Mouse (Mus musculus) embryo, embryonic 11.5 days (tissue): ENCODE data around the gene Aoc2.
"Not testable (repeated sequence)": the region's sequence is repeated elsewhere in the genome, so short reads cannot be mapped to it uniquely, and the experiment has no call there.

Experiments used
- DNase-seq: peaks from one replicate; pipeline ENCODE4 v3.0.0-alpha.2; 2012; ENCODE audit warnings: low read depth, low spot score

The Aoc2 gene

GRCm38 (mm10) chr11:101315665-101316500 lies 9.0 kb upstream of the Aoc2 start, which contains the start of gene Psme3:
Gene Psme3, plus strand, starts transcription at chr11:101316213.
- DNase-seq, result peak; percentile 87

- no peak for DNase-seq
These were observed 8.4 kb upstream of the Aoc2 start for GRCm38 (mm10) chr11:101316501-101316917.

DNA sequence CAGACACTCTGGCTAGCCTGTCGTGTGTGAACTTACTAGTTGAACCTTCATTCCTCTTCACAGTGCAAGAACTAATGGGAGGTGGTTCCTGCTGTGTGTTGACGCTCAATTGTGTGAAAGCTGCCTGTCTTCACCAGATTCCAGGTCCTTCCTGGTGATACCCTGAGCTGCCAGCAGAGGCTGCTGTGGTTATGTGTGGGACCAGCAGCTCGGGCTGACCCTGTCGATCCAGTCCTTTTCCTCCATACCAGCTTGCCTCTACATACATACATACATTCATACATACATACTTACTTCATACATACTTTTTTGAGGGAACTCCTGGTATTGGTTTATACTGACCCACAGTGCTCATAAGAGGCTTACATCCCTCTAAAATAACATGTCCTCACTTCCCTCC lies 1.3 kb upstream of the Aoc2 start:
- DNase-seq, result peak; percentile 45

DNA sequence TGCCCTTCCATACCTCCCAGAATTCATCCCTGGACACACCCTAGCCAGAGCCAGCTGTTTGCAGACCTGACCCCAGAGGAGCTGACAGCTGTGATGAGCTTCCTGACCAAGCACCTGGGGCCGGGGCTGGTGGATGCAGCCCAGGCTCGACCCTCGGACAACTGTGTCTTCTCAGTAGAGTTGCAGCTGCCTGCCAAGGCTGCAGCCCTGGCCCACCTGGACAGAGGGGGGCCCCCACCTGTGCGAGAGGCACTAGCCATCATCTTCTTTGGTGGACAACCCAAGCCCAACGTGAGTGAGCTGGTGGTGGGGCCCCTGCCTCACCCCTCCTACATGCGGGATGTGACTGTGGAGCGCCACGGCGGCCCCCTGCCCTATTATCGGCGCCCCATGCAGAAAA lies 338 bp downstream of the Aoc2 start:
- DNase-seq, result not testable (repeated sequence)

- no peak for DNase-seq
These were observed 1.3 kb downstream of the Aoc2 start for GRCm38 (mm10) chr11:101326147-101326546.

DNA sequence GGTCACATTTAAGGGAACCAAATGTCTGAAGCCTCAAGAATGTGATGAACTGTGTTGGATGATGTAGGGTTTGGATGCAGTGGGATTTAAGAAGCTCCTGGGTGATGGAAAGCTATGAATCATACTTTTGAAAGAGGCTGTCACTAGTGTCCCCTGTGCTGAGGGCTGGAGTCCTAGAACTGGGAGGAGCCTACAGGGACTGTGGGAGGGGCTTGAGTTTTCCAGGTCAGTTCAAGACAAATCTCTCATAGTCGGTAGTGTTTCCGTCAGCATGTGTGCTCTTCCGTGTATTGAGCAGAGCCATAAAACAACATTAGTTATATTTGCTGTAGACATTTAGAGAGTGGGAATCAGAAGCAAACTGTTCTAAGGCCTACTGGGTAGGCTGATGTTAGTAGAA lies 2.4 kb downstream of the Aoc2 start:
- DNase-seq, result no peak

DNA sequence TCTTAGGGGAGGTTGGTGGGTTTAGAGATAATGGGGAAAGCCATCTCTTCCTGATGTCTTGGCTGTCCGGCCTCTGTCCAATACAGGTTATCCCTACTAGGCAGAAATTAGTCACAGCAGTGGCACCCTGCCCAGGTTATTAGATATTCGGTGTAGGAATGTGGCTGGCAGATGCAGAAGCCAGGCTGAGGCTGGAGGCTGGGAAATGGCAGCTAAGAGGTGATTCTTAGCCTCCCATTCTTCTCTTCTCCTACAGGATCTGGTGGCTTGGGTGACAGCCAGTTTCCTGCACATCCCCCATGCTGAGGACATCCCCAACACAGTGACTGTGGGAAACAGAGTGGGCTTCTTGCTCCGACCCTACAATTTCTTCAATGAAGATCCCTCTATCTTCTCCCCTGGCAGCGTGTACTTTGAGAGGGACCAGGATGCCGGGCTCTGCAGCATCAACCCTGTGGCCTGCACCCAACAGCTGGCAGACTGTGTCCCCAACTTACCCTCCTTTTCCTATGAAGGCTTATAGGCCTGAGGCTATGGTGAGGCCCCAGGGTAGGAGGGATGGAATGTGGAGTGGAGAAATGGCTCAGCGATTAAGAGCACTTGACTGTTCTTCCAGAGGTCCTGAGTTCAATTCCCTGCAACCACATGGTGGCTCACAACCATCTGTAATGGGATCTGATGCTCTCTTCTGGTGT lies 4.2 kb downstream of the Aoc2 start:
- DNase-seq, result no peak

- DNase-seq, result no peak
These were observed 5.6 kb downstream of the Aoc2 start, which contains the start of gene Aoc3 for GRCm38 (mm10) chr11:101330371-101330924. Gene Aoc3, plus strand, starts transcription at chr11:101330605.

GRCm38 (mm10) chr11:101330961-101331360 lies 6.1 kb downstream of the Aoc2 start:
- not testable (repeated sequence) for DNase-seq

DNA sequence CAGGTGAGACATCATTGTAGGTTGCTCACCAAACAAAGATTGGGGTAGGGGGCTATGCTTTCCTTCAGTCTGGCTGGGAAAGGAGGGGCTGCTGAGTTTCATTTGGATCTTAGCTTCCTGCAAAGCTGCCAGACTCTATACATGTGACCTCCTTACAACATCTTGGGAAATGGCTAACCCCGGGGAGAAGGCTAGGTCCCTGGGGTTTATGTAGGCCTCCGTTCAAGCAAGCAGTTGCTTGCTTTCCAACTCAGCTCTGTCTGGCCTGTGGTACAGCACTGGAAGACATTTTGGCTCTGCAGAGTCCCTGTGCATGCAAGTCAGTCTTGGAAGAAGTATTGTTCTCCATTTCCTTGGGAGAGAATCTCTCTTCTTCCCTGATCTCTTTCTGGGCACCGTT lies 7.7 kb downstream of the Aoc2 start:
- DNase-seq, result no peak

DNA sequence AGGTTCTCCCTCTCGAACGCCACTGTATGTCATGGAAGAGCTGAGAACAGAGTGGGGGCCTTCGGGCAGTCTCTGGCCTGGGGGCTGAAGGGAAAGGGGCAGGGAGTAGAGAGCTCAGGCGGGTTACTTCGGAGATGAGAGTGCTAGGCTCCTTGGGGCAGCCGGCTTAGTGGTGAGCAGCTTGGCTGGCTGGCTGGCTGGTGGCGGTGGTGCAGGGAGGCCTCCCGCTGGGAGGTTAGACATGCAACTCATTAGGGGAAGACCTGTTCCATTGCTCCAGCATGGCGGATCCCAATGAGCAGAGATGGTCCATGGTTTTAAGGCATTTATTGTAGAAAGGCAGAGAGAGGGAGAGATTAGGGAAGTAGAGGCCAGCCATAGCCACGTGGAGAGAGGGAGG lies 9.2 kb downstream of the Aoc2 start:
- no peak for DNase-seq

DNA sequence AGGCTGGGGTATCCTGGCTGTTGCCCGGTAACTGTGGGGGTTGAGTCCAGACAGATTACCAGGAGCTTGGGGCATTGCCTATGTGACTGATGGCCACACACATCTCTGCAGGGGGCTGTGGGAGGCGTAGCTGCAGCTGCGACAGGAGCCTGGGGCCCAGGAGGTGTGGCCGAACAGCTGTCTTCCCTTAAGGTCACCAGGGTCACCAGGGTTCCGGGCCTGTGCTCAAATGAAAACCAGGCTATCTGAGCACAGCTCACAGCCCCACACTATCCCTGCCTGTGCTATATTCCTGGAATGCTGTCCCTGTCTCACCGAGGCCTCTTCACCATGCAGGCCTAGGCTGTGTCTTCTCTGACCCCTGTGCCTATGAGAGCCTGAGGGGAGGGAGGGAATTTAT lies 9.7 kb downstream of the Aoc2 start:
- DNase-seq, result no peak

GRCm38 (mm10) chr11:101335685-101336084 lies 10.8 kb downstream of the Aoc2 start:
- DNase-seq, result no peak

- peak; percentile 53 for DNase-seq
These were observed 13.4 kb downstream of the Aoc2 start for GRCm38 (mm10) chr11:101338123-101338760.

DNA sequence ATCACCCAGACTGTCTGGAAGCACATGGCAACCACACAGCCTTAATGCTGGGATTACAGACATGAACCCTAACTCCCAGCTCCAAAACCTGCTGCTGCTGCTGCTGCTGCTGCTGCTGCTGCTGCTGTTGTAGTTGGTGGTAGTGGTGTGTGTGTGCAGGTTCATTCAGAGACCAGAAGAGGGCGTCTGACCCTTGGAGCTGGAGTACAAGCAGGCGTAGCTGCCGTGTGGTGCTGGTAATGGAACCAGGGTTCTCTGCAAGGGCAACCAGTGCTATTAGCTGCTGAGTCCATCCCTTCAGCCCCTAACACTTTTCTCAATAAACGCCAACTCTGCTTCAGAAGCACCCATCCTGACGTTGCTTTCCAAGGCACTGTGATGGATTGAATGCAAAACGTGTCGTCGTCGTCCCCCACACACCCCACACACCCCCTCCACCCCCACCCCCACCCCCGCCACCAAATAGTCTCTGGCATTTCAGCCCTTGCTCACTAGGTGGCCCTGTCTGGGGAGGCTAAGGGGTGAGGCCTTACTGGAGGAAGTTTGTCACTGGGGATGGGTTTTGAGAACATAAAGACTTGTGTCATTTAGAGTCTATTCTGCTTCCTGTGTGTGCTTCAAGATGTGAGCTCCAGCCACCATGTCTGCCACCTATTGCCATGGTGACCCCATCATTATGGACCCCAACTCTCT lies 22.4 kb downstream of the Aoc2 start:
- DNase-seq, result no peak

GRCm38 (mm10) chr11:101348774-101349173 lies 23.9 kb downstream of the Aoc2 start:
- no peak for DNase-seq

DNA sequence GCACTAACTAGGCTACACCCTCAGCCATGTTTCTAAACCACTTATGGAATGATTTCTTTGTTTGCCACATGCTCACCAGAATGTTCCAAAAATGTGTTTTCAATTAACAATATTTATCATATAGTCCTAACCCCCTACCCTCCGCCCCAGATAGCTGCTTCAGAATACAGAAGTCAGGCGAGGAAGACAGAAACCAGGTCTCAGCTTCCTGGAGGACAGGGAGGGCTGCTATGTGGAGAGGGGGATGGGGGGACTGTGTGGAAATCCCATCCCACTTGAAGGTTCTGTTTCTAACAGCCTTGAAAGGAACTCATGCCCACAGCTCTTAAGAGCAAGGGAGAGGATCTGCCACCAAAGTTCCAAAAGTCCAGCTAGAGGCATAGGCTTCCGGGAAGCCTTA lies 24.4 kb downstream of the Aoc2 start:
- DNase-seq, result no peak

DNA sequence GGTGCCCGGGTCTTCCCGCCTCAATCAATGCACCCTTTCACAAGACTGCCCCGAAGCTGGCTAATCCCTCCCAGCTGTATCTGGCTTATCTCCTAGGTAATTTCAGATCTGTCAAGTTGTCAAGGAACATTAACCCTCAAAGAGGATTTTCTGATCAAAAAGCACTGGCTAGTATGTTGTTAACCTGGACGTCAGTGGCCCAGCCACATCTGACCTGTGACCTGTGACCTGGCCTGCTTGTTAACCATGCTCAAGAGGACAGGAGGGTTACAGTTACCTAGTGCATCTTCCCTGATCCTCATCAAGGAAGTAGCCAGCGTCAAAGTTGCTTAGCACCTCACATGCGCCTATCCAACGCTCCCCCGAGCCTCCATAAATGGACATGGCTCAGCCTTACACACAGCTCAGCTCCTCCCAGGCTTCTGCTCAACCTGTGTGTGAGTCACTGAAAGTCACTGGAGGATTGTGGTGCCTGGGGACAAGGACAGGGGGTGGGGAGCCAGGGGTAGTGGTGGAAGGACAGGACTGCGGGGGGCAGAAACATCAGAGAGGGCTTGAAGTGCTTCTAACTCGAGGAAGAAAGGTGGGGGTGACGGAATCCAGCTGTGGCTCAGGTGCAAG lies 26.3 kb downstream of the Aoc2 start:
- no peak for DNase-seq

GRCm38 (mm10) chr11:101351721-101352111 lies 26.9 kb downstream of the Aoc2 start:
- no peak for DNase-seq

- DNase-seq, result no peak
These were observed 28.6 kb downstream of the Aoc2 start for GRCm38 (mm10) chr11:101353436-101353835.

GRCm38 (mm10) chr11:101354438-101355010 lies 29.7 kb downstream of the Aoc2 start:
- no peak for DNase-seq
